Mouse (Mus musculus): ENCODE results near the gene Cd46.

The Cd46 gene

GRCm38 (mm10) chr1:195006267-195006666 is 85.8 kb downstream of the Cd46 start:
- no peaks in the 10 kb centered on the region for H3K36me3 ChIP-seq (ENCODE audit: control insufficient read depth, insufficient read depth, low read length, poor library complexity, severe bottlenecking)
- DNase-seq (ENCODE audit: low read depth, low spot score) = no peak

GRCm38 (mm10) chr1:195004194-195004593 is 87.9 kb downstream of the Cd46 start:
- DNase-seq (ENCODE audit: low read depth, low spot score) = no peak
- H3K36me3 ChIP-seq (ENCODE audit: control insufficient read depth, insufficient read depth, low read length, poor library complexity, severe bottlenecking) = no peaks in the 10 kb centered on the region

More at GRCm38 (mm10) chr1:195006267-195006666, 85.8 kb downstream of the Cd46 start:
- H3K27me3 ChIP-seq (ENCODE audit: control insufficient read depth, insufficient read depth, low read length, poor library complexity, severe bottlenecking) = no peaks in the 10 kb centered on the region

GRCm38 (mm10) chr1:195003328-195003727 is 88.7 kb downstream of the Cd46 start:
- Histone ChIP-seq H3K36me3 (ENCODE audit: control insufficient read depth, insufficient read depth, low read length, poor library complexity, severe bottlenecking) (no peaks in the 10 kb centered on the region), H3K27me3 (ENCODE audit: control insufficient read depth, insufficient read depth, low read length, poor library complexity, severe bottlenecking) (no peaks in the 10 kb centered on the region)
- no peak for DNase-seq (ENCODE audit: low read depth, low spot score)

More at GRCm38 (mm10) chr1:195004194-195004593, 87.9 kb downstream of the Cd46 start:
- no peaks in the 10 kb centered on the region for H3K27me3 ChIP-seq (ENCODE audit: control insufficient read depth, insufficient read depth, low read length, poor library complexity, severe bottlenecking)

GRCm38 (mm10) chr1:194998396-194998795 is 93.7 kb downstream of the Cd46 start:
- no peak for DNase-seq (ENCODE audit: low read depth, low spot score)
- Histone ChIP-seq H3K36me3 (ENCODE audit: control insufficient read depth, insufficient read depth, low read length, poor library complexity, severe bottlenecking) (no peaks in the 10 kb centered on the region), H3K27me3 (ENCODE audit: control insufficient read depth, insufficient read depth, low read length, poor library complexity, severe bottlenecking) (no peaks in the 10 kb centered on the region)

- H3K36me3 ChIP-seq (ENCODE audit: control insufficient read depth, insufficient read depth, low read length, poor library complexity, severe bottlenecking) = no peaks in the 10 kb centered on the region
- peak; percentile 84 for DNase-seq (ENCODE audit: low read depth, low spot score)
- H3K27me3 ChIP-seq (ENCODE audit: control insufficient read depth, insufficient read depth, low read length, poor library complexity, severe bottlenecking) = no peaks in the 10 kb centered on the region
Measured at GRCm38 (mm10) chr1:194995196-194995595, 96.9 kb downstream of the Cd46 start.

GRCm38 (mm10) chr1:194994262-194994661 is 97.8 kb downstream of the Cd46 start:
- H3K36me3 ChIP-seq (ENCODE audit: control insufficient read depth, insufficient read depth, low read length, poor library complexity, severe bottlenecking) = no peaks in the 10 kb centered on the region
- no peaks in the 10 kb centered on the region for H3K27me3 ChIP-seq (ENCODE audit: control insufficient read depth, insufficient read depth, low read length, poor library complexity, severe bottlenecking)
- DNase-seq (ENCODE audit: low read depth, low spot score) = no peak

- H3K27me3 ChIP-seq (ENCODE audit: control insufficient read depth, insufficient read depth, low read length, poor library complexity, severe bottlenecking) = no peaks in the 10 kb centered on the region
- no peaks in the 10 kb centered on the region for H3K36me3 ChIP-seq (ENCODE audit: control insufficient read depth, insufficient read depth, low read length, poor library complexity, severe bottlenecking)
- no peak for DNase-seq (ENCODE audit: low read depth, low spot score)
Measured at GRCm38 (mm10) chr1:194993409-194993988, 98.5 kb downstream of the Cd46 start.

- Histone ChIP-seq H3K27me3 (ENCODE audit: control insufficient read depth, insufficient read depth, low read length, poor library complexity, severe bottlenecking) (no peaks in the 10 kb centered on the region), H3K36me3 (ENCODE audit: control insufficient read depth, insufficient read depth, low read length, poor library complexity, severe bottlenecking) (no peaks in the 10 kb centered on the region)
- no peak for DNase-seq (ENCODE audit: low read depth, low spot score)
Measured at GRCm38 (mm10) chr1:194992589-194993317, 99.3 kb downstream of the Cd46 start.

GRCm38 (mm10) chr1:194991654-194992053 is 100.4 kb downstream of the Cd46 start:
- H3K36me3 ChIP-seq (ENCODE audit: control insufficient read depth, insufficient read depth, low read length, poor library complexity, severe bottlenecking) = no peaks in the 10 kb centered on the region
- DNase-seq (ENCODE audit: low read depth, low spot score) = no peak
- H3K27me3 ChIP-seq (ENCODE audit: control insufficient read depth, insufficient read depth, low read length, poor library complexity, severe bottlenecking) = no peaks in the 10 kb centered on the region

GRCm38 (mm10) chr1:194990976-194991375 is 101.1 kb downstream of the Cd46 start:
- DNase-seq (ENCODE audit: low read depth, low spot score) = no peak

GRCm38 (mm10) chr1:194989024-194989423 is 103.0 kb downstream of the Cd46 start:
- Histone ChIP-seq H3K36me3 (ENCODE audit: control insufficient read depth, insufficient read depth, low read length, poor library complexity, severe bottlenecking) (no peaks in the 10 kb centered on the region), H3K27me3 (ENCODE audit: control insufficient read depth, insufficient read depth, low read length, poor library complexity, severe bottlenecking) (no peaks in the 10 kb centered on the region)
- DNase-seq (ENCODE audit: low read depth, low spot score) = no peak

More at GRCm38 (mm10) chr1:194990976-194991375, 101.1 kb downstream of the Cd46 start:
- Histone ChIP-seq H3K27me3 (ENCODE audit: control insufficient read depth, insufficient read depth, low read length, poor library complexity, severe bottlenecking) (no peaks in the 10 kb centered on the region), H3K36me3 (ENCODE audit: control insufficient read depth, insufficient read depth, low read length, poor library complexity, severe bottlenecking) (no peaks in the 10 kb centered on the region)

All from splenic B cell, adult 2 months (primary cell).